Mouse (Mus musculus) liver, adult 2 months (tissue): ENCODE measurements around the gene Golga5.

Experiments used
- CTCF ChIP-seq: fragments of 200-500 bp; IDR thresholded peaks from 2 replicates; pipeline ENCODE4 v1.5.1; 2011; ENCODE audit warnings: low read depth, low read length, control low read depth
- POLR2A ChIP-seq: fragments of 200-500 bp; IDR thresholded peaks from 2 replicates; pipeline ENCODE4 v1.6.1; 2011; ENCODE audit warnings: low read length, control low read depth; ENCODE audit not compliant: insufficient read depth; ENCODE audit errors: extremely low read depth

GRCm38 (mm10) chr12:102540278-102540677 lies 71.3 kb downstream of the Golga5 start:
- TF ChIP-seq CTCF = no peak
- no peak for TF ChIP-seq POLR2A
